In the genomic region with DNA sequence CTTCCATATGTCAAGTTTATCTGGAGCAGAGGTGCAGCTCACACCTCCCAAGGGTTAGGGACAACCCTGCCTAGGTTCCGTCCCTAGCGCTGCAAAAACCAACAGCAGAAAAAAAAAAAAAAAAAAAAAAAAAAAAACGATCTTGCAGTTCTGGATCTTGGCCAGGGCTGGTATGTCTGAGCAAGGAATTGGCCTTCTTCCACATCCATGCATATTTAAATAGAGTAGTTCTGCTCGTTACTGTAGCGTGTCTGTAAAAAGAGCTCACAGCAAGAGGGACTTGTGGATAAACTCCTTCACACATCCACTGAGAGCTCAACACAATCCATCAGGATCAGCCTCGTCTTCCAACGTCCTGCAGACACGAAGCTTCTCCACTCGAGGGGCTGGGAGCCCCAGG, we compare ENCODE assay signal across 9 mouse cellular contexts.
A peak's percentile ranks its signal among the peaks of the same experiment; 100 is the strongest.
DNase-seq lines count a peak whose midpoint lies in the region; ATAC-seq and TF ChIP-seq lines count a peak whose summit lies in the region.
"Had no signal": no experiment of that assay in that cellular context is flagged by ENCODE, and none has a peak within 500 bp of the region (broad histone marks: within the 10 kb centered on the region; RNA-seq: fewer than 3 reads in every experiment).

No protein-coding gene starts in this region.

- no peak overlapping the region for H3K4me3 ChIP-seq in forebrain, embryonic 12.5 days (replicated peaks)
- H3K4me3 ChIP-seq in forebrain, embryonic 11.5 days (ENCODE audit: low read depth, low read length): no peak overlapping the region
- H3K4me3 ChIP-seq in lung, embryonic 16.5 days (ENCODE audit: low read length): no peak overlapping the region
- H3K4me3 ChIP-seq in lung, adult 2 months (replicated peaks; ENCODE audit: extremely low read depth, low read depth, low read length): no peak overlapping the region
- no peak overlapping the region for H3K4me3 ChIP-seq in forebrain, embryonic 16.5 days (replicated peaks; ENCODE audit: low read length)
- no peak overlapping the region for H3K4me3 ChIP-seq in midbrain, embryonic 16.5 days (ENCODE audit: low read depth, low read length)

- peak overlapping the region; percentile 42; the same call in 1 of the 2 replicates for H3K27ac ChIP-seq in forebrain, embryonic 12.5 days
- no peak overlapping the region for H3K27ac ChIP-seq in forebrain, embryonic 11.5 days (ENCODE audit: low read depth, low read length)
- H3K27ac ChIP-seq in lung, embryonic 16.5 days (ENCODE audit: low read length): no peak overlapping the region
- H3K27ac ChIP-seq in forebrain, embryonic 16.5 days (ENCODE audit: low read length): peak overlapping the region; percentile 76
- 0 out of 2 replicates have a peak overlapping the region, but pooled peaks have one; percentile 13 for H3K27ac ChIP-seq in midbrain, embryonic 16.5 days (ENCODE audit: low read length)

- no peak overlapping the region for H3K4me2 ChIP-seq in forebrain, embryonic 12.5 days
- H3K4me2 ChIP-seq in forebrain, embryonic 11.5 days (ENCODE audit: low read depth, low read length, severe bottlenecking): no peak overlapping the region
- no peak overlapping the region for H3K4me2 ChIP-seq in lung, embryonic 16.5 days (ENCODE audit: low read depth, low read length)
- H3K4me2 ChIP-seq in forebrain, embryonic 16.5 days (ENCODE audit: low read length): 0 out of 2 replicates have a peak overlapping the region, but pooled peaks have one; percentile 9
- no peak overlapping the region for H3K4me2 ChIP-seq in midbrain, embryonic 16.5 days (ENCODE audit: low read length)

- TF ChIP-seq POLR2A in lung, adult 2 months (IDR thresholded peaks at IDR 0.05; ENCODE audit: borderline replicate concordance, extremely low read depth, low read depth, low read length): no peak

- no peak overlapping the region for H3K9ac ChIP-seq in forebrain, embryonic 12.5 days
- H3K9ac ChIP-seq in forebrain, embryonic 11.5 days (ENCODE audit: low read length): no peak overlapping the region
- H3K9ac ChIP-seq in lung, embryonic 16.5 days (ENCODE audit: low read length): no peak overlapping the region
- no peak overlapping the region for H3K9ac ChIP-seq in forebrain, embryonic 16.5 days (replicated peaks; ENCODE audit: low read depth, low read length)
- no peak overlapping the region for H3K9ac ChIP-seq in midbrain, embryonic 16.5 days (ENCODE audit: low read depth, low read length)

- no peak for DNase-seq in forebrain, embryonic 11.5 days (ENCODE audit: low spot score)
- DNase-seq in lung, adult 2 months: no peak
- no peak for DNase-seq in spleen, postnatal 10 days (ENCODE audit: low spot score in 2 of 2)
- DNase-seq: thymus, adult 18-20 months had no signal

- WGBS in forebrain, embryonic 12.5 days: 32% methylated on average over 9 of the region's 9 CpGs
- 62% methylated on average over 9 of the region's 9 CpGs for WGBS in forebrain, embryonic 11.5 days
- 12% methylated on average over 9 of the region's 9 CpGs for WGBS in lung, embryonic 16.5 days
- WGBS in lung, adult 2 months: 35% methylated on average over 9 of the region's 9 CpGs
- WGBS in forebrain, embryonic 16.5 days: 6% methylated on average over 9 of the region's 9 CpGs
- WGBS in midbrain, embryonic 16.5 days: 37% methylated on average over 9 of the region's 9 CpGs

- peaks cover 44% of the 10 kb centered on the region for H3K4me1 ChIP-seq in forebrain, embryonic 12.5 days
- H3K4me1 ChIP-seq in forebrain, embryonic 11.5 days (replicated peaks; ENCODE audit: control insufficient read depth, insufficient read depth, low read length): peaks cover 14% of the 10 kb centered on the region
- peaks cover 39% of the 10 kb centered on the region for H3K4me1 ChIP-seq in lung, embryonic 16.5 days (replicated peaks; ENCODE audit: control insufficient read depth, insufficient read depth, low read length)
- peaks cover 9% of the 10 kb centered on the region for H3K4me1 ChIP-seq in lung, adult 2 months (ENCODE audit: control insufficient read depth, insufficient read depth, low read length)
- peaks cover 48% of the 10 kb centered on the region for H3K4me1 ChIP-seq in forebrain, embryonic 16.5 days (replicated peaks; ENCODE audit: control insufficient read depth, insufficient read depth, low read length)
- H3K4me1 ChIP-seq in midbrain, embryonic 16.5 days (ENCODE audit: control insufficient read depth, insufficient read depth, low read length): peaks cover 17% of the 10 kb centered on the region; the same call in 1 of the 2 replicates

- no peaks in the 10 kb centered on the region for H3K36me3 ChIP-seq in forebrain, embryonic 12.5 days (replicated peaks)
- no peaks in the 10 kb centered on the region for H3K36me3 ChIP-seq in forebrain, embryonic 11.5 days (ENCODE audit: control insufficient read depth, insufficient read depth, low read length)
- H3K36me3 ChIP-seq in lung, embryonic 16.5 days (ENCODE audit: control insufficient read depth, insufficient read depth, low read length): no peaks in the 10 kb centered on the region
- no peaks in the 10 kb centered on the region for H3K36me3 ChIP-seq in forebrain, embryonic 16.5 days (ENCODE audit: control insufficient read depth, insufficient read depth)
- H3K36me3 ChIP-seq in midbrain, embryonic 16.5 days (ENCODE audit: control insufficient read depth, insufficient read depth, low read length): no peaks in the 10 kb centered on the region

- no peak for TF ChIP-seq CTCF in lung, adult 2 months (IDR thresholded peaks at IDR 0.05; ENCODE audit: insufficient read depth, low read length)

- H3K9me3 ChIP-seq in forebrain, embryonic 12.5 days: no peaks in the 10 kb centered on the region
- no peaks in the 10 kb centered on the region for H3K9me3 ChIP-seq in forebrain, embryonic 11.5 days (ENCODE audit: control insufficient read depth, low read length)
- no peaks in the 10 kb centered on the region for H3K9me3 ChIP-seq in lung, embryonic 16.5 days (ENCODE audit: control insufficient read depth, low read length)
- H3K9me3 ChIP-seq in forebrain, embryonic 16.5 days (ENCODE audit: control insufficient read depth, low read length): no peaks in the 10 kb centered on the region
- no peaks in the 10 kb centered on the region for H3K9me3 ChIP-seq in midbrain, embryonic 16.5 days (replicated peaks; ENCODE audit: control insufficient read depth, low read length, poor library complexity, severe bottlenecking)

- H3K27me3 ChIP-seq in forebrain, embryonic 12.5 days: peaks cover 29% of the 10 kb centered on the region
- no peaks in the 10 kb centered on the region for H3K27me3 ChIP-seq in forebrain, embryonic 11.5 days (ENCODE audit: control insufficient read depth, insufficient read depth, low read length)
- 0 out of 2 replicates have a peak, but pooled peaks cover 3% of the 10 kb centered on the region for H3K27me3 ChIP-seq in lung, embryonic 16.5 days (ENCODE audit: control insufficient read depth, insufficient read depth, low read depth, low read length)
- H3K27me3 ChIP-seq in forebrain, embryonic 16.5 days (replicated peaks; ENCODE audit: control insufficient read depth, insufficient read depth, low read length): no peaks in the 10 kb centered on the region
- H3K27me3 ChIP-seq in midbrain, embryonic 16.5 days (ENCODE audit: control insufficient read depth, insufficient read depth, low read depth, low read length): no peaks in the 10 kb centered on the region

- ATAC-seq in forebrain, embryonic 12.5 days (ENCODE audit: low FRiP score): no peak
- ATAC-seq in forebrain, embryonic 11.5 days (replicated peaks; ENCODE audit: low FRiP score): no peak
- peak; percentile 24; the same call in 1 of the 2 replicates for ATAC-seq in lung, embryonic 16.5 days (ENCODE audit: low read depth)
- ATAC-seq in forebrain, embryonic 16.5 days: peak; percentile 39
- no peak for ATAC-seq in midbrain, embryonic 16.5 days
- no peak for ATAC-seq in megakaryocyte, adult 5-6 weeks (ENCODE audit: poor library complexity, severe bottlenecking)

Comparison
In these comparisons a context has a peak if more than half of its experiments do, and no peak if none do; other contexts are left out.
1. ATAC-seq: peak in lung, embryonic 16.5 days (single experiment) and forebrain, embryonic 16.5 days (single experiment); none in forebrain, embryonic 12.5 days (single experiment), forebrain, embryonic 11.5 days (single experiment), midbrain, embryonic 16.5 days (single experiment) and megakaryocyte, adult 5-6 weeks (single experiment).
2. H3K27ac ChIP-seq: peak in forebrain, embryonic 12.5 days (single experiment), forebrain, embryonic 16.5 days (single experiment) and midbrain, embryonic 16.5 days (single experiment); none in forebrain, embryonic 11.5 days (single experiment) and lung, embryonic 16.5 days (single experiment).